Mouse (Mus musculus): Measurements from ENCODE around the gene Brd2. TPM values are rescaled to one million over a fixed set of nuclear protein-coding genes. Genes with fewer than 3 reads are reported as not detected.
A peak's percentile ranks its signal among the peaks of the same experiment; 100 is the strongest.

The Brd2 gene
- polyA plus RNA-seq, 2 experiments: 121 to 197 TPM

GRCm38 (mm10) chr17:34133289-34133688 lies 10.9 kb upstream of the Brd2 start:
- no peaks in the 10 kb centered on the region; the same call in 1 of the 2 replicates for H3K27me3 ChIP-seq (ENCODE audit: control insufficient read depth, insufficient read depth, low read length)
- no peak for ATAC-seq (ENCODE audit: low FRiP score, low read depth)
- H3K36me3 ChIP-seq (ENCODE audit: control insufficient read depth, insufficient read depth, low read length): no peaks in the 10 kb centered on the region
- DNase-seq (ENCODE audit: low spot score): no peak
- WGBS: 80% methylated on average over 11 of the region's 11 CpGs
- H3K9ac ChIP-seq (ENCODE audit: low read depth, low read length, severe bottlenecking): no peak overlapping the region
- no peaks in the 10 kb centered on the region for H3K9me3 ChIP-seq (ENCODE audit: control insufficient read depth, low read length)
- H3K27ac ChIP-seq (replicated peaks; ENCODE audit: low read depth, low read length): no peak overlapping the region
- H3K4me1 ChIP-seq (ENCODE audit: control insufficient read depth, insufficient read depth, low read length): peaks cover 11% of the 10 kb centered on the region
- no peak for TF ChIP-seq POLR2A (IDR thresholded peaks at IDR 0.05; ENCODE audit: borderline replicate concordance, extremely low read depth, insufficient read depth, insufficient read length)
- no peak overlapping the region for H3K4me2 ChIP-seq (replicated peaks; ENCODE audit: low read depth, low read length, severe bottlenecking)
- no peak overlapping the region for H3K4me3 ChIP-seq (replicated peaks; ENCODE audit: low read length)

DNA sequence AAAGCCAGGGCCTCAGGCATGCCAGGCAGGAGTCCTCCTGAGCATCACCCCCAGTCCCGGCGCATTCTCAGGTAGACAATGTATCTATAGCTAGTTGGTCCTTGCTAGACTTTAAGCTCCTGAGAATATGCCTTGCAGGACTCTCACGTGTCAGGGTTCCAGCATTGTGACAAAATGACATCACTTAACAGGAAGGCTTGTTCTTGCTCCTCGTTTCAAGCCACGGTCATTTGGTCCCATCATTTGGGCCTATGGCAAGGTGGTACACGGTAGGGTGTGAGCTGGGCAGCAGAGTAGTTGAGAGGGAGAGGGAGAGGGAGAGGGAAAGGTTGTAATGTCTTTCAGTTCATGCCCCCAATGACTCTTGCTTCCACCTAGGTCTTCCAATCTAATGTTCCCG lies 9.5 kb upstream of the Brd2 start:
- H3K4me2 ChIP-seq (replicated peaks; ENCODE audit: low read depth, low read length, severe bottlenecking): no peak overlapping the region
- 84% methylated on average over 7 of the region's 7 CpGs for WGBS
- H3K9ac ChIP-seq (ENCODE audit: low read depth, low read length, severe bottlenecking): no peak overlapping the region
- peaks cover 14% of the 10 kb centered on the region for H3K4me1 ChIP-seq (ENCODE audit: control insufficient read depth, insufficient read depth, low read length)
- H3K27ac ChIP-seq (replicated peaks; ENCODE audit: low read depth, low read length): no peak overlapping the region
- ATAC-seq (ENCODE audit: low FRiP score, low read depth) (no peak), DNase-seq (ENCODE audit: low spot score) (no peak)
- H3K36me3 ChIP-seq (ENCODE audit: control insufficient read depth, insufficient read depth, low read length): no peaks in the 10 kb centered on the region
- H3K9me3 ChIP-seq (ENCODE audit: control insufficient read depth, low read length): no peaks in the 10 kb centered on the region
- H3K27me3 ChIP-seq (ENCODE audit: control insufficient read depth, insufficient read depth, low read length): no peaks in the 10 kb centered on the region
- H3K4me3 ChIP-seq (replicated peaks; ENCODE audit: low read length): no peak overlapping the region
- no peak for TF ChIP-seq POLR2A (IDR thresholded peaks at IDR 0.05; ENCODE audit: borderline replicate concordance, extremely low read depth, insufficient read depth, insufficient read length)

GRCm38 (mm10) chr17:34130073-34130947 lies 7.9 kb upstream of the Brd2 start:
- no peaks in the 10 kb centered on the region for H3K36me3 ChIP-seq (ENCODE audit: control insufficient read depth, insufficient read depth, low read length)
- 73% methylated on average over 19 of the region's 19 CpGs for WGBS
- no peak overlapping the region for H3K27ac ChIP-seq (replicated peaks; ENCODE audit: low read depth, low read length)
- no peak overlapping the region for H3K4me2 ChIP-seq (replicated peaks; ENCODE audit: low read depth, low read length, severe bottlenecking)
- TF ChIP-seq POLR2A (IDR thresholded peaks at IDR 0.05; ENCODE audit: borderline replicate concordance, extremely low read depth, insufficient read depth, insufficient read length): no peak
- H3K4me3 ChIP-seq (replicated peaks; ENCODE audit: low read length): no peak overlapping the region
- H3K9me3 ChIP-seq (ENCODE audit: control insufficient read depth, low read length): no peaks in the 10 kb centered on the region
- DNase-seq (ENCODE audit: low spot score): no peak
- no peak overlapping the region for H3K9ac ChIP-seq (ENCODE audit: low read depth, low read length, severe bottlenecking)
- no peaks in the 10 kb centered on the region for H3K27me3 ChIP-seq (ENCODE audit: control insufficient read depth, insufficient read depth, low read length)
- peaks cover 16% of the 10 kb centered on the region for H3K4me1 ChIP-seq (ENCODE audit: control insufficient read depth, insufficient read depth, low read length)
- no peak for ATAC-seq (ENCODE audit: low FRiP score, low read depth)

DNA sequence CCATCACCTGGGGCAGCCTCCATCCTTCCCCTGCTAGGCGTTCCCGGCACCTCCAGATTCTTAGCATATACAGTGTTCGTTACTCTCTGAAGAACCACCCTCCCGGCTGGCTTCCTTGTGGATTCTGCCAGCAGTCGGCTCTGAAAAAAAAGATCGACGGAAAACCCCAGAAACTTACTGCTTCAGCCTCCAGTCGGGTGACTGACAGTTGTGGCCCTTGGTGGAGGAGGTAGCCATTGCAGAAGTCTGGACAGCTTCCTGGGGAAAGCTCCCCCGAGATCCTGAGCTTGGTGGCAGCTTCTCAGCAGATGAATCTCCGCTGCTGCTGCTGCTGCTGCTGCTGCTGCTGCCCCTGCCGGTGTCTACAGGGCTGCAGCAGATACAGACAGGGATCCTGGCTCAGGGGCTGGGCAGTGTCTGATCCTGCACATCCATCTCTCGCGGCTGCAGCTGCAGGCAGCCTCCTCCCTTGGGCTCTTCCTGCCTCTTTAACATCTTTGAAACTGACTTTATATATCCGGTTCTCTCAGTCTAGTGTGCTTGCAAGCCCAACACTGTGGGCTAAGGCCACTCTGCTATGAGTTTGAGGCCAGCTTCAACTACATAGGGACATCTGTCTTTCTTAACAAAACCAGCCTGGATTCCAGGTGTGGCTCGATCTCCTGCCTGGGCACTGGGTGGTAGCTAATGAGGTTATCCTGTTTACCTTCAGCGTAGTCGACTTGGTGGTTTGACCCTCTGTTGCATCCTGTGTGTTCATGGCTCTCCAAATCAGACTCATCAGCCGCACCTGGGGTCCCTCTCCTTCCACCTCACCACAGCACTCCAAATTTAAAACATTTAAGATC lies 6.7 kb upstream of the Brd2 start:
- no peaks in the 10 kb centered on the region for H3K9me3 ChIP-seq (ENCODE audit: control insufficient read depth, low read length)
- no peaks in the 10 kb centered on the region for H3K36me3 ChIP-seq (ENCODE audit: control insufficient read depth, insufficient read depth, low read length)
- 0 out of 2 replicates have a peak overlapping the region, but pooled peaks have one; percentile 2 for H3K4me3 ChIP-seq (replicated peaks; ENCODE audit: low read length)
- no peaks in the 10 kb centered on the region for H3K27me3 ChIP-seq (ENCODE audit: control insufficient read depth, insufficient read depth, low read length)
- DNase-seq (ENCODE audit: low spot score) (no peak), ATAC-seq (ENCODE audit: low FRiP score, low read depth) (peak; percentile 17; the same call in 1 of the 2 replicates)
- WGBS: 14% methylated on average over 18 of the region's 18 CpGs
- TF ChIP-seq POLR2A (IDR thresholded peaks at IDR 0.05; ENCODE audit: borderline replicate concordance, extremely low read depth, insufficient read depth, insufficient read length): no peak
- H3K27ac ChIP-seq (replicated peaks; ENCODE audit: low read depth, low read length): 0 out of 2 replicates have a peak overlapping the region, but pooled peaks have one; percentile 20
- peak overlapping the region; percentile 25 for H3K4me2 ChIP-seq (replicated peaks; ENCODE audit: low read depth, low read length, severe bottlenecking)
- H3K9ac ChIP-seq (ENCODE audit: low read depth, low read length, severe bottlenecking): peak overlapping the region; percentile 12; the same call in 1 of the 2 replicates
- peaks cover 16% of the 10 kb centered on the region for H3K4me1 ChIP-seq (ENCODE audit: control insufficient read depth, insufficient read depth, low read length)
